Mouse (Mus musculus): ENCODE results near the gene Nod2.

Nod2 gene

GRCm38 (mm10) chr8:88646837-88647778, at the start of gene Nod2:
TSS of gene Nod2 (plus strand) at chr8:88647315.
- peak; percentile 80 for DNase-seq

- no peak for DNase-seq
These were observed 48.5 kb upstream of the Nod2 start for GRCm38 (mm10) chr8:88598578-88598977.

GRCm38 (mm10) chr8:88599491-88599890, 47.6 kb upstream of the Nod2 start:
- DNase-seq, result no peak

- no peak for DNase-seq
These were observed 43.6 kb upstream of the Nod2 start for GRCm38 (mm10) chr8:88603446-88603989.

- peak; percentile 78 for DNase-seq
These were observed 42.8 kb upstream of the Nod2 start for GRCm38 (mm10) chr8:88604065-88605038.

DNA sequence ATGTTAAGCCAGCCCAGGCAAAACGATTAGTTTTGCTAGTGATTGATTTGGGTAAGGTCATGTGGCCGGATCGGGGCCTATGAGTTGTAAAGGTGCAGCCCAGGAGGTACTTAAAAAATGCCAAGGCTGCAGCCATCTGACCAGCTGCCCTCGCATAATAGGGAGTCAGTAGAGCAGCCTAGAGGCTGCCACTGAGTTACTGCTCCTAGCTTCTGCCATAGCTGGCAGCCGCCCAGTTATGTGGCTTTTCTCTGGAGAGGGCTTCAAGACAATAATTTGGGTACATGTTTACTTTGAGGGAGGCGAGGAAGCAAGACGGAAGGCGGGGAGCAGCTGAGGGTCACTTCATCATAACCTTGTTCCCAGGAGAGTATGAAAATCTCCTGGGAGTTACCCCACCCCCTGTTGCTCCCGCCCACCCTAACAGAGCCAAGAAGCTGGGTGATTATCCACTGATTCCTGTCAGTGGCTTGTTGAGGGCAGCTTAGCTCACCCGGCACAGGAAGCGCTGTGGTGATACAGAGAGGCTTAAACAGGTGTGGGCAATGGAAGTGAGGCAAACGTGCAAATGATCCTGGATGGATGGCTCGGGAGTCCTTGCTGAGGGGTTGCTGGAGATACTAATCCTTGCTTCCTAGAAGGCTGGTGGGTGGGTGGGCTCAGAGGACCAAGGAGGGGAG, 41.6 kb upstream of the Nod2 start:
- DNase-seq, result no peak

DNA sequence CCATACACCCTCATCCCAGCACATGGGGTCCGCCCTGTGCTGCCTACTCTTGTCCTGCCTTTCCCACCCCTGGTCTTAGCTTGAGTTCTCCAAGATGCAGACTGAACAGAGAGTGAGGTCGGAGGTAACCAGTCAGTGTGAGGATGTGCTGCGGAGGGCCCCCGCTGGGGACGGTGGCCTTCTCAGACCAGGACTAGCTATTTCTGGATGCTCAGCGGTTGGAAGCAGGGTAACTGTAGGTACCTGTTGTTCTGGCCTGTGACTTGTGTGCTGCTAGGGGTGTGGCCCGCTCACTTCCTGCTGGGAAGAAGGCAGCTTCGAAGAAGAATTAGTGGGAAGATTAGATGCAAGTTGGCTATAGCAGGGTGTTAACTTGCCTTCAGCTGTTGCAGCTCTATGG, 38.1 kb upstream of the Nod2 start:
- DNase-seq, result no peak

DNA sequence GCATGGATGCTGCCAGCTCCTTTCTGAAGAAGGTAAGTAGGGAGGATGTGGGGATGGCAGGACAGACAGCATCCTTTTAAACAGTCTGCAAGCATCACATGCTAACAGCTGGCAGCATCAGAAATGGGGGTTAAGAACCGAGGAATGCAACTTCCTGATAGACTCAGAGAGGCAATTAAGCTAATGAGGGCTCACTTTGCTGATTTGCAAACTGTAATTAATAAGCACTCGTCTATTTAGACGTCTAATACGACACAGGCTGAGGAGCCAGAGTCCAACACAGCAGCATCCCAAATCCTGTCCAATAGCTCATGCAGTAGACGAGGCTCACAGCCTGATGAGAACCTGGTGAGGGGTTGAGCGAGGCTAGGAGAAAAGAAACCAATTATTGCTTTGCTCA, 36.8 kb upstream of the Nod2 start:
- DNase-seq, result no peak

GRCm38 (mm10) chr8:88614981-88615380, 32.1 kb upstream of the Nod2 start:
- DNase-seq, result no peak

DNA sequence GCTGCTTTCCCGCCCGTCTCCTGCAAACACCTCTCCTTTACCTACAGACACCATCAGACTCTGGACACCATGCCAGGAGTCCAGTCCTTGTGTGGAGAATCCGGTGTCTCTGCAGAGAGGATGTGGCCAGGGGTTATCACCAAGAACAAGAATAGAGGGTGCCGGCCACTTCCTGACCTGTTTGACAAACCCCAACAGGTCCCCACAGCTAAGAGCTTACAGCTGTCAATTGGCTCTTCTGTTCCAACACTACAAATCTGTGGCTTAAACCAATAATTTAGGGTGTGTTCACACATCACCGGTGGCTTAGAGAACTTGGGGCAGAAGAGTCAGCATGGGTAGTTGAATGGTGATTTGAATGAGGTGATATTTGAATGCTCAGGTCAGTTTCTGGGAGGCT, 28.5 kb upstream of the Nod2 start:
- DNase-seq, result no peak

- DNase-seq, result peak; percentile 46
These were observed 27.6 kb upstream of the Nod2 start for GRCm38 (mm10) chr8:88619513-88619912.

DNA sequence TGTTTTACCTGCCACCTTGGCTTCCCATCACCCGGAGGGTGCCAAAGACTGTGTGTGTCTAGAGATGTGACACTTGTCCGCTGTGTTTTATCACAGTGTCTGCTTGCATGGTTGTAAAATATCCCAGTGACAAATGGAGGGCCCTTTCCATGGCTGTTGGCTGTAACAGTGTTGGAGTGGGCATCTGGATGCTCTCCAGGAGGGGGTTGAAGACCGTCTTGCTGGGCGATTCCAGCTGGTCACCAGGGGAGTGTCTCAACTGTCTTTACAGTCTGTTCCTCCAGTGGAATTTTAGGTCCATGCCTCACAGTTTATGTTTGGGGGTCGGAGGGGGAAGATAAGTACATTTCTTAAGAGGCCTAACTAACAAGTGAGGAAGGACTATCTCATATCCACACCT, 26.2 kb upstream of the Nod2 start:
- no peak for DNase-seq

- peak; percentile 71 for DNase-seq
These were observed 25.7 kb upstream of the Nod2 start for GRCm38 (mm10) chr8:88621408-88621807.

- no peak for DNase-seq
These were observed 23.8 kb upstream of the Nod2 start for GRCm38 (mm10) chr8:88623351-88623750.

- DNase-seq, result no peak
These were observed 22.8 kb upstream of the Nod2 start for GRCm38 (mm10) chr8:88624276-88624675.

- DNase-seq, result no peak
These were observed 20.7 kb upstream of the Nod2 start for GRCm38 (mm10) chr8:88626433-88626832.

DNA sequence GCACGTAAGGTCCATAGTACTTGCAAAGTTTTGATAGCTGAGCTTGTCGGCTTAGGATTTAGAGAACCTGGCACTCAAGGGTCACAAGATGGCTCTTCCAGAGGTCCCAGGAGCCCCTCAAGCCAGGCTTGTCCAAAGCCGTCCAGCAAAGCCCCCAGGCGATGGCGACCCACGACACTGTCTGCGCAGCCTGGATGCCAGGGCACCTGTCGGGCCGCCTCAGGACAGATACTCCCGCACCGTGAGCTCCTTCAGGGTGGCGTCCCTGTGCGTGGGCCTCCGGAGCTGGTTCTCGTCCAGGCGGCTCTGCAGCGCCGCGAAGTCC, 20.2 kb upstream of the Nod2 start:
- peak; percentile 22 for DNase-seq

GRCm38 (mm10) chr8:88627265-88627991, 19.7 kb upstream of the Nod2 start:
- peak; percentile 57 for DNase-seq

DNA sequence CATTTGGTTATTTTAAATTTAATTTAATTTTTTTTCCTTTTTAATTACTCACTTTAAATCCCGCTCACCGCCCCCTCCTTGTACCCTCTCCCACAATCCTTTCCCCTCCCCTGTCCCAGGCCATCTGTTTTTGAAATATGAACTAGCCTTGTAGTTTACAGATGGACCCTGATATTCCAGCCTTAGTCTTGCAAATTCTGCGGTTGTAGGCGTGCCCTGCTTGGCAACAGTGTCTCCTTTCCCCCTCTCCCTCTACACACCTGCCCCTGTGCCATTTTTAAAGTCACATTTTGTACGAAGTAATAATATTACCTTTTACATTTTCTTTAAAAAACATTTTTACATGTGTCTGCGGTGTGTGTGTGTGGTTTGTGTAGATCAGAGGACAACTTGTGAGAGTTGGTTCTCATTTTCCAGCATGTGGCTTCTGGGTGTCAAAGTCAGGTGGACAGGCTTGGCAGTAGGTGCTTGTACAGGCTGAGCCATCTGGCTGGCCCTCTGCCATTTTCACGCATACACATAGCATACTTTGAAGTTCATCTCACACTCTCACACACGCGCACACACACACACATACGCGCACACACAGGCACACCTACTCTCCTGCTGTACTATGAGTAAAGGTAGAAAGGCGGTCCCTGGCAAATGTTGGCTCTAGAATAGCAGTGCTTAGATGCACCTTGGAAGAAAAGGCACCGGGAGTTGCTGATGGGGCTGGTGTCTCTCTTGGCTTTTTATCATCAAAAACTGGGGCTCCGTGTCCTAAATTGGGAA, 18.9 kb upstream of the Nod2 start:
- no peak for DNase-seq

DNA sequence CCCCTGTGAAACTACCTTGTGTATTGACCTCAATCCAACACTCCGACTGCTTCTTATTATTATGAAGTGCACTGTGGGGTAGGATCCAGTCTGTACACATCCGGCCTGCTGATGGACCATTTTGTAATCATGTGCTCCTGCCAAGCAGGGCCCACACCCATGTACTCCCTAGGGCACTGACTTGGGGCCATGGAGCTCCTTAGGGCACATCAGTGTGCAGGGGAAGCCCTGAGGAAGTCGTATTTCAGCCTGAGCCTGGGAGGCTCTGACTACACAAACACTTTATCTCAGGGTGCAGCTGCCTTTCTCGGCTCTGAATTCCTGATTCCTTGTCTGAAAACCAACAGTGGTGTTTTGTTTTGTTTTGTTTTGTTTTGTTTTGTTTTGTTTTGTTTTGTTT, 16.9 kb upstream of the Nod2 start:
- no peak for DNase-seq

DNA sequence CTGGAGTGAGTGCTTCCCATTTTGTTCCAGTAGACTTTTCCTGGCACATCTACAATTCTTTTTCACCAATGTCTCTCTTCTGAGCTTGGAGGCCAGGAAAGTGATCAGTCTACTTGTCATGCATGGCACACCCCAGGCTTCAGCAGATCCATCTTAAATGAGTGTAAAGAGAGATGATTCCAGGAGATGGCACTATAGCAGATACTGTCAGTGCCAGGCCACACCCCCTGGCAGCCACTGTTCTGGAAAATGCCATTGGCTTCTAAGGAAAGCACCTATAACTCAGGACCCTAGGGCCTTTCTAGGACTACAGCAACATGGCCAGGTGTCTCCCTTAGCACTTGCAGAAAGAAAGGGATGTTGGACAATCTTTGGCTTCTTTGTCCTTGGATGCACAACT, 16.0 kb upstream of the Nod2 start:
- DNase-seq, result peak; percentile 38
